Mouse (Mus musculus) forebrain, embryonic 15.5 days (tissue): ENCODE measurements around the gene 3110082I17Rik. TPM values are rescaled to one million over a fixed set of nuclear protein-coding genes. Genes with fewer than 3 reads are reported as not detected.

Source experiments
- ATAC-seq: fragments of 200-750 bp; cut with Nextera tagmentation; replicated peaks from 2 replicates; pipeline ENCODE4 v1.8.0; 2017; ENCODE audit warnings: mild to moderate bottlenecking, moderate TSS enrichment, moderate library complexity
- H3K27ac ChIP-seq: fragments of 300-500 bp; sonication (generic); replicated peaks from 2 replicates; pipeline ENCODE4 v1.5.1; 2015; ENCODE audit warnings: mild to moderate bottlenecking, inconsistent platforms
- H3K27me3 ChIP-seq: fragments of 300-500 bp; sonication (generic); 2 replicates; pipeline ENCODE4 v1.6.1; 2015; ENCODE audit warnings: inconsistent platforms
- H3K36me3 ChIP-seq: fragments of 300-500 bp; sonication (generic); 2 replicates; pipeline ENCODE4 v1.6.1; 2015; ENCODE audit warnings: mild to moderate bottlenecking, inconsistent platforms
- H3K4me1 ChIP-seq: fragments of 300-500 bp; sonication (generic); 2 replicates; pipeline ENCODE4 v1.6.1; 2015; ENCODE audit warnings: inconsistent platforms
- H3K4me2 ChIP-seq: fragments of 300-500 bp; sonication (generic); replicated peaks from 2 replicates; pipeline ENCODE4 v1.6.1; 2015; ENCODE audit warnings: mild to moderate bottlenecking, inconsistent platforms
- H3K4me3 ChIP-seq: fragments of 300-500 bp; sonication (generic); 2 replicates; pipeline ENCODE4 v1.5.1; 2015; ENCODE audit warnings: mild to moderate bottlenecking, inconsistent platforms
- H3K9ac ChIP-seq: fragments of 300-500 bp; sonication (generic); replicated peaks from 2 replicates; pipeline ENCODE4 v1.6.1; 2015; ENCODE audit warnings: mild to moderate bottlenecking, inconsistent platforms
- H3K9me3 ChIP-seq: fragments of 300-500 bp; sonication (generic); 2 replicates; pipeline ENCODE4 v1.6.1; 2016; ENCODE audit warnings: inconsistent platforms
- WGBS: fragments of 180-500 bp; shearing (Covaris S2); methylation state at CpG from one replicate; pipeline ENCODE4 v1.1.7; 2015; ENCODE audit warnings: mixed read lengths; 5-methylcytosine and 5-hydroxymethylcytosine counted together
- polyA plus RNA-seq: library from polyadenylated mRNA; unstranded; fragments of >200 nt; fragmentation: Nextera tagmentation; extraction: Ambion mirVana; gene quantifications from 2 replicates; pipeline ENCODE4 v1.2.1, GENCODE M21; 2015

Gene 3110082I17Rik
- polyA plus RNA-seq, 1 experiment from 2014 or later, result 20.4 TPM

- H3K4me1 ChIP-seq, result peaks cover 19% of the 10 kb centered on the region
- H3K27me3 ChIP-seq, result no peaks in the 10 kb centered on the region
- no peak overlapping the region for H3K4me3 ChIP-seq
- no peak overlapping the region for H3K4me2 ChIP-seq
- WGBS, result 78% methylated on average over 11 of the region's 11 CpGs
- H3K9ac ChIP-seq, result no peak overlapping the region
- no peaks in the 10 kb centered on the region for H3K9me3 ChIP-seq
- ATAC-seq, result no peak
- no peaks in the 10 kb centered on the region for H3K36me3 ChIP-seq
- H3K27ac ChIP-seq, result no peak overlapping the region
Observed at GRCm38 (mm10) chr5:139366484-139366883, 93.8 kb downstream of the 3110082I17Rik start.

DNA sequence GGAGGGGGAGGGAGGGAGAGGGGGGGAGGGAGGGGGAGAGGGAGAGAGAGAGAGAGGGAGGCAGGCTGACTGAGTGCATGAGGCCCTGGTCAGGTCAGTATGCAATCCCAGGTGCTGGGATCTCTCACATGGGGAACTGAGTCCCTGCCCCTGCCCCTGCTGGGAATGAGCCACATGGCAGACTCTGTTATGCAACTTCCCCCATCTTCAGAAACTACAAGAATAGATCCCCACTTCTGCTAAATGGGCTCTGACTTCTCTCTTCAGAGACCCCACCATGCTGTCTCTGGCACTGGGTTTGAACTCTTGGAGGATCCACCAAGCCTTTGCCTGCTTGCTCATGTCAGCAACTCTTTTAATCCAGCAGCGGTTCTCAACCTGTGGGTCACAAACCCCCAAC, 94.5 kb downstream of the 3110082I17Rik start:
- H3K27me3 ChIP-seq, result no peaks in the 10 kb centered on the region
- H3K9ac ChIP-seq, result no peak overlapping the region
- ATAC-seq, result no peak
- no peak overlapping the region for H3K4me2 ChIP-seq
- WGBS, result 86% methylated on average over 1 of the region's 1 CpGs
- peaks cover 13% of the 10 kb centered on the region for H3K4me1 ChIP-seq
- no peaks in the 10 kb centered on the region for H3K36me3 ChIP-seq
- no peaks in the 10 kb centered on the region for H3K9me3 ChIP-seq
- no peak overlapping the region for H3K4me3 ChIP-seq
- no peak overlapping the region for H3K27ac ChIP-seq

- Histone ChIP-seq H3K27me3 (no peaks in the 10 kb centered on the region), H3K27ac (no peak overlapping the region), H3K36me3 (no peaks in the 10 kb centered on the region), H3K9me3 (no peaks in the 10 kb centered on the region), H3K4me2 (no peak overlapping the region), H3K9ac (no peak overlapping the region), H3K4me1 (peaks cover 12% of the 10 kb centered on the region), H3K4me3 (no peak overlapping the region)
- WGBS, result 33% methylated on average over 5 of the region's 5 CpGs
- ATAC-seq, result peak; percentile 32; the same call in 1 of the 2 replicates
Observed at GRCm38 (mm10) chr5:139364911-139365571, 95.3 kb downstream of the 3110082I17Rik start.

DNA sequence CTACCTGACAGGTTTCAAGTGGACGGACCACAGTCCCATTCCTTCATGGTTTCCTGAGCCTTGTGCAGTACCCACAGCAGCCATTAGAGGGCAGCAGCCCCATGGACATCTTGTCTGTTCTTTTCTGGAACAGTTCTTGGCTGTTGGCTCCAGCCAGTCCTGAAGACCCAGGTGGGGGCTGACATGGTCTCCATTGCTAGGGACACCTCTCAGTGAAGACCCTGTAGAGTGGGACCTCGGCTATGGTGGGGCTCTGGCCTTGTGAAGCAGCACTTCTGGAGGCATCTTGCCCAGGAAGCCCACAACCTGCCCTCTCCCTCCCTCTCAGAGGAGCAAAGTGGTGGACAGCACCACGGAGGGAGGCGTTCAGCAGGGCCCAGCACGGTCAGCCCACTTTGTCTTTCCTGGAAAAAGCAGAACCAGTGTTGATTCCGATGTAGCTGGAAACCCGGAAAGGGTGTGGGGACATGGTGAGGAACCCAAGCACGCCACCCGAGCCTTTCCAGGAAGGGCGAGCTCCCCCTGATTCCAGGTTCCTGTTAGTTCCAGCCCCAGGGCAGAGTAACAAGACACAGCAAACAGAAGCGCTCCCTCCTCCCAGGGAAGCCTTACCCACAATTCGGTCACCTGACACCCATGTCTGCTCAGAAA, 95.9 kb downstream of the 3110082I17Rik start:
- H3K9ac ChIP-seq, result no peak overlapping the region
- no peak overlapping the region for H3K4me2 ChIP-seq
- H3K27me3 ChIP-seq, result no peaks in the 10 kb centered on the region
- peak; percentile 71; the same call in 1 of the 2 replicates for ATAC-seq
- WGBS, result 36% methylated on average over 12 of the region's 12 CpGs
- H3K4me3 ChIP-seq, result no peak overlapping the region
- no peaks in the 10 kb centered on the region for H3K9me3 ChIP-seq
- no peak overlapping the region for H3K27ac ChIP-seq
- no peaks in the 10 kb centered on the region for H3K36me3 ChIP-seq
- peaks cover 12% of the 10 kb centered on the region for H3K4me1 ChIP-seq

GRCm38 (mm10) chr5:139363858-139364257, 96.5 kb downstream of the 3110082I17Rik start:
- Histone ChIP-seq H3K36me3 (no peaks in the 10 kb centered on the region), H3K4me2 (no peak overlapping the region), H3K9ac (no peak overlapping the region), H3K4me3 (no peak overlapping the region), H3K27me3 (no peaks in the 10 kb centered on the region), H3K9me3 (no peaks in the 10 kb centered on the region), H3K27ac (no peak overlapping the region), H3K4me1 (peaks cover 12% of the 10 kb centered on the region)
- ATAC-seq, result no peak
- WGBS, result 68% methylated on average over 7 of the region's 7 CpGs

- Histone ChIP-seq H3K27me3 (no peaks in the 10 kb centered on the region), H3K36me3 (no peaks in the 10 kb centered on the region), H3K9me3 (no peaks in the 10 kb centered on the region), H3K4me1 (peaks cover under 1% of the 10 kb centered on the region), H3K9ac (no peak overlapping the region), H3K27ac (no peak overlapping the region), H3K4me2 (no peak overlapping the region), H3K4me3 (no peak overlapping the region)
- 90% methylated on average over 5 of the region's 5 CpGs for WGBS
- ATAC-seq, result no peak
Observed at GRCm38 (mm10) chr5:139359244-139359643, 101.1 kb downstream of the 3110082I17Rik start.

GRCm38 (mm10) chr5:139358653-139359052, 101.7 kb downstream of the 3110082I17Rik start:
- no peaks in the 10 kb centered on the region for H3K4me1 ChIP-seq
- no peaks in the 10 kb centered on the region for H3K36me3 ChIP-seq
- H3K4me2 ChIP-seq, result no peak overlapping the region
- no peak overlapping the region for H3K9ac ChIP-seq
- 79% methylated on average over 2 of the region's 2 CpGs for WGBS
- no peak overlapping the region for H3K27ac ChIP-seq
- no peaks in the 10 kb centered on the region for H3K27me3 ChIP-seq
- H3K4me3 ChIP-seq, result no peak overlapping the region
- no peak for ATAC-seq
- H3K9me3 ChIP-seq, result no peaks in the 10 kb centered on the region

DNA sequence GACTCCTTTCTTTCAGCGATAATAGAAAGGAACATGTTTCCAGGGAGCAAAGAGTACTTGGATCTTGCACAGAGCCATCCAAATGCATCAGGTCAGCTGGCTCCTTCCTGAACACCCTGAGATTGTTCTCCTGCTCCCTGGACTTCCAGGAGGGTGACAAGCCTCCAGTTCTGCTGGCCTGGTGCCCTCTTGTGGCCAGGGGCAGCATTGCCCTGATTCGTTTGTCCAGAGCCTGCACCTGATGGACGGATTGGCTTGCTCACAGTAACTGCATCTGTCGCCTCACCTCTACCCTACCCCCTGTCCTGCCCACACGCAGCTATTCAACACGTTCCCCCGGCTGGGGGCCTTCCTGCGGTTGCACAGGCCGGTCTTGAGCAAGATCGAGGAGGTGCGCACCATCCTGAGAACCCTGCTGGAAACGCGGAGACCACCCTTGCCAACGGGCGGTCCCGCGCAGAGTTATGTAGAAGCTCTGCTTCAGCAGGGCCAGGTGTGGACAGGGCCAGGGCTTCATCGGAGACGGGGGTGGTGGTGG, 105.0 kb downstream of the 3110082I17Rik start:
- Histone ChIP-seq H3K9ac (no peak overlapping the region), H3K4me2 (no peak overlapping the region), H3K27me3 (no peaks in the 10 kb centered on the region), H3K4me1 (no peaks in the 10 kb centered on the region), H3K36me3 (no peaks in the 10 kb centered on the region), H3K4me3 (no peak overlapping the region), H3K9me3 (no peaks in the 10 kb centered on the region), H3K27ac (no peak overlapping the region)
- no peak for ATAC-seq
- 40% methylated on average over 19 of the region's 19 CpGs for whole genome bisulfite sequencing

DNA sequence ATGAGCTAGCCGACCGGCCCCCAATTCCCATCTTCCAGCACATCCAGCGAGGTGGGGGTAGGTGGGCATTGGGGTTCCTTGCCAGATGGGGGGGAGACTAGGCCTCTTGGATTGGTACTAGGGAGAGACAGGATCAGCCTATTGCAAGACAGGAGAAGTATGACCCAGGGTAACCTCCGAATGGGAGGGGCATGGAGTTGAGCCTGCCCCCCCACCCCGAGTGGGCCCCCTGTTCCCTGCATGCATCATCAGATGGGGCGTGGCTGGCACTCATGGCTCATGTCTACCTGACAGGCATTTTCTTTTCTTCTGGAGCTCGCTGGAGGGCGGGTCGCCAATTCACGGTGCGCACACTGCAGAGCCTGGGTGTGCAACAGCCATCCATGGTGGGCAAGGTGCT, 106.4 kb downstream of the 3110082I17Rik start:
- Histone ChIP-seq H3K9ac (no peak overlapping the region), H3K4me1 (no peaks in the 10 kb centered on the region), H3K27ac (no peak overlapping the region), H3K4me3 (no peak overlapping the region), H3K36me3 (no peaks in the 10 kb centered on the region), H3K27me3 (no peaks in the 10 kb centered on the region), H3K9me3 (no peaks in the 10 kb centered on the region), H3K4me2 (no peak overlapping the region)
- no peak for ATAC-seq
- WGBS, result 82% methylated on average over 11 of the region's 11 CpGs

DNA sequence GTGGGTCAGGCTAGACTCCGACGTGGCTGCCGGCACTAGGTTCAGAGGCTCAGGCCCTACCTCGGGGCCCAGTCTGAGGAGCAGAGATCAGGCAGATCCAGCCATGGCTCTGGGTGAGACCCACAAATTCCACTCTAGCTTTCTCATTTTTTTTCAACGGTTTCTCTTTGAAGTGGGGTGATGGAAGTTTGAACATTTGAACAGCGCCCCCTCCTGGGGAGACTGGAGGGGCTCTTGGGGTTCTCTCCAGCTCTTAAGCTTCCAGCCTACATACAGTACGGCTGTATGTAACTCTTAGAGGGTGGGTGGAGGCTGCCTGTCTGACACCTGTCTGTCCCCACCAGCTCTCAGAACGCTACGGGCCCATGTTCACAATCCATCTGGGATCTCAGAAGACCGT, 106.8 kb downstream of the 3110082I17Rik start:
- H3K36me3 ChIP-seq, result no peaks in the 10 kb centered on the region
- no peak overlapping the region for H3K27ac ChIP-seq
- H3K4me2 ChIP-seq, result no peak overlapping the region
- no peaks in the 10 kb centered on the region for H3K27me3 ChIP-seq
- 67% methylated on average over 10 of the region's 10 CpGs for WGBS
- no peak for ATAC-seq
- no peak overlapping the region for H3K9ac ChIP-seq
- no peaks in the 10 kb centered on the region for H3K4me1 ChIP-seq
- H3K9me3 ChIP-seq, result no peaks in the 10 kb centered on the region
- H3K4me3 ChIP-seq, result no peak overlapping the region

DNA sequence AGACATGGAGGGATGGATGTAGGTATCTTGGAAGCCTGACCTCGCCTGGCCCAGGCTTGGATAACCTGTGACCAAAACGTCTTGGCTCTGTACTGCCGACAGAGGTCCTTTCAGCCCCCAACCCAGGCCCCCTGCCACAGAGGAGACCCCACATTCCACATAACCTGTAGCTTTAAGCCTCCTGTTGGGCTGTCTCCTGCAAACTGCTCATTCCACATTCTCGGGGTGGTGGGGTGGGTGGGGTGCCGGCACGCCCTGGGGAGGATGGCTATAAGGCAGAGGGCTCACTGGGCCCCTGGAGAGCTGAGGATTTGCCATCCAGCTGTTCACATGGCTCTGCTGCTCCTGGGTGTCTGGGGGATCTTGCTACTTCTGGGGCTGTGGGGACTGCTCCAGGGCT, 108.0 kb downstream of the 3110082I17Rik start, which contains the start of gene Cyp2w1:
Cyp2w1 (plus strand) TSS at position 301 of the 400 bp plus-strand sequence.
- Histone ChIP-seq H3K27me3 (no peaks in the 10 kb centered on the region), H3K4me1 (no peaks in the 10 kb centered on the region), H3K4me2 (no peak within 1 kb of the TSS), H3K4me3 (no peak within 1 kb of the TSS), H3K9me3 (no peaks in the 10 kb centered on the region), H3K9ac (no peak within 1 kb of the TSS), H3K36me3 (no peaks in the 10 kb centered on the region), H3K27ac (no peak within 1 kb of the TSS)
- ATAC-seq, result no peak
- WGBS, result 63% methylated on average over 6 of the region's 6 CpGs

DNA sequence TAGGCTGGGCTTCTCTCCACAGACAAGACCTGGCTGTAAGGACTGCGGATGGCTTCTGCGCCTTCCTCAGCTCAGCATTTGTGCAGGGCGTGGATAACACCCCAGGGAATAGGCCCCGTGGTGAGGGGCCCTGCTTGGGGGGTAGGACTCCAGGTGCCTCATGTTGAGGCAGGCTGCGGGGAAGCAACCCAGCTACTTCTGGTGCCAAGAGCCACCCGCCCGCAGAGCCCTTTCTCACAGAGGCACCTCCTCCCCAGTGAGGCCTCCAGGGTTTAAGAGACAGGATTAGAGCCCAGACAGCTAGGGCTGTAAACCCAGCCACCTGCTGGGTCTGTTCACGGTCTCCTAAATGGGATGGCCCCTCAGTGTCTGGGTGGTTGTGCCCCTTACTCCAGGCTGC, 108.7 kb downstream of the 3110082I17Rik start:
- no peak overlapping the region for H3K27ac ChIP-seq
- H3K9me3 ChIP-seq, result no peaks in the 10 kb centered on the region
- H3K4me3 ChIP-seq, result no peak overlapping the region
- no peak overlapping the region for H3K9ac ChIP-seq
- WGBS, result 27% methylated on average over 8 of the region's 8 CpGs
- no peak for ATAC-seq
- no peaks in the 10 kb centered on the region for H3K36me3 ChIP-seq
- H3K4me1 ChIP-seq, result no peaks in the 10 kb centered on the region
- H3K27me3 ChIP-seq, result no peaks in the 10 kb centered on the region
- no peak overlapping the region for H3K4me2 ChIP-seq
